Mouse (Mus musculus): Measurements from ENCODE around the gene Slc11a2.
A peak's percentile ranks its signal among the peaks of the same experiment; 100 is the strongest.
"Not testable (repeated sequence)": the region's sequence is repeated elsewhere in the genome, so short reads cannot be mapped to it uniquely, and the experiment has no call there.

The Slc11a2 gene

DNA sequence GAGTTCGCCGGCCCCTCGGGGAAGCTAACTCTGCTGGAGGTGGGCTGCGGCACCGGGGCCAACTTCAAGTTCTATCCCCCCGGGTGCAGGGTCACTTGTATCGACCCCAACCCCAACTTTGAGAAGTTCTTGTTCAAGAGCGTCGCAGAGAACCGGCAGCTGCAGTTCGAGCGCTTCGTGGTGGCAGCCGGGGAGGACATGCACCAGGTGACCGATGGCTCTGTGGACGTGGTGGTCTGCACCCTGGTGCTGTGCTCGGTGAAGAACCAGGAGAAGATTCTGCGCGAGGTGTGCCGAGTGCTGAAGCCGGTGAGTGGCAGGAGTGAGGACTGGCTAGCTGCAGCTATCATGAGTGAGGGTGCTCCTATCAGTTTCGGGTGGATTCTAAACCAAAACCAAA lies 71.5 kb downstream of the Slc11a2 start:
- not testable (repeated sequence) for DNase-seq (ENCODE audit: low read depth, low spot score)

DNA sequence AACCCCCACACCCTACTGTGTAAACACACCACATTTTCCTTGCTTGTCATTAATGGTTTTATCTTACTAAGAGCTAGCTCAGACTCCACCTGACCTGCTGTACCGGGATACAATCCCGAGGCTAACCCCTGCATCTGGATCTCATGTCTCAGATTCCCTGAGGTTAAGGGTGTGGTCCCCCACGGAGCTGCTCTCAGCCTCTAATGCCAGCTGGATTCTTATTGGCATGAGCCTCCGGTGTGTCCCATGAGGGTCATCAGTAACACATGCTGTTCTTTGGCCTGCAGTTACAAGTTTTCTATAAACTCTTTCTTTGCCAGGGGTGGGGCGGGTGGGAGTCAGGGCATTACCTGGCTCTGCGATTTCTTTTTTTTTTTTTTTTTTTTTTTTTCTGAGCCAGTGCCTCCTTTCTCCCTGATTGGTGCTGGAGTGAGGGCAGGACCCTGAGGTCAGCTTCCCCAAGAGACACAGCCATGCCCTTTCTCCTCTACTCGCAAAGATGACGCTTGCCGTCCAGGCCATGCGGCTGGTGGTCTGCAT lies 72.1 kb downstream of the Slc11a2 start, which contains the start of the genes Methig1 and Mettl7a2:
Gene Methig1 (plus strand): TSS at position 439 of the 540 bp plus-strand sequence.
Gene Mettl7a2 (plus strand): TSS at position 490 of the 540 bp plus-strand sequence.
- DNase-seq (ENCODE audit: low read depth, low spot score), result no peak

DNA sequence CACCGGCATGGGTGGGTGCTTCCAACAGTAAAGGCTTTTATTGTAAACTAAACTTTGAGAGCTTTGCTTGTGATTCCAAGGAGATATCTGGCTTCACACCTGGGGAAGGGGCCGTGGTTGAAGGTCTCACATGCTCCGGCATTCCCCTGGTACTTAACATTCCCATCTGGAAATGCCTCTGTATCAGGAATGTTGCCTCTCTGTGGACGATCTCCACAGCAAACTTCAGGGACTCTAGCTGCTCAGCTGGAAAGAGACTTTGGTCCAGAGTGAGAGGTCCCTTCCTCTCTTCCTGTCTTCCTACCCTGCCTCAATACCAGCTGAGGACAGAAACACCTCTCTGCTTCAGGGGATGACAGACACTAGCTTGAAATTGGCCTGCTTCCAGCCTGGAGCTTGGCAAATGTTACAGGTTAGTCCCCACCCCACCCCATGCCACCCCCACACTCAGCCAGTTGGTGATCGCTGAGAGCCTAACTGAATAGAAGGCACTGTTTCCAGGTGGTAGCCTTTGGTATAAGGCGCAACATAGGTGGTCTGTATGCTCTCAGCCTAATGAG lies 73.3 kb downstream of the Slc11a2 start:
- DNase-seq (ENCODE audit: low read depth, low spot score), result no peak

DNA sequence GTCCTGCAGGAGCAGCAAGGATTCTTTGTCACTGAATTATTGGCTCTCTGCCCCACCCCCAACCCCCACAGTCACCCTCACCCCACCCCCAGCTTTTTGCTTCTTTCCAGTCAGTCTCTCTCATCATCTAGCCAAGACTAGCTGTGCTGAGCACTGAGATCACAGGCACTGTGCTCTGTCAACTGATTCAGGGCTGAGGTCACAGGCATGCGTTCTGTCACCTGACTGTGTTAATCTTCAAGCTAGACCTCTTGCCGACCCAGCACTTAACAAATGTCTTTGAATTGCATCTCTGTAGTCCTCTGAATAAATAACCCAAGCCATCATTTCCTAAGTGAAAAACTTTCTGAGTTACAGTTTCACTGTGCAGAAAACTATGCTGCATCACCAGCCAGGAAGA lies 75.4 kb downstream of the Slc11a2 start:
- DNase-seq (ENCODE audit: low read depth, low spot score), result no peak

DNA sequence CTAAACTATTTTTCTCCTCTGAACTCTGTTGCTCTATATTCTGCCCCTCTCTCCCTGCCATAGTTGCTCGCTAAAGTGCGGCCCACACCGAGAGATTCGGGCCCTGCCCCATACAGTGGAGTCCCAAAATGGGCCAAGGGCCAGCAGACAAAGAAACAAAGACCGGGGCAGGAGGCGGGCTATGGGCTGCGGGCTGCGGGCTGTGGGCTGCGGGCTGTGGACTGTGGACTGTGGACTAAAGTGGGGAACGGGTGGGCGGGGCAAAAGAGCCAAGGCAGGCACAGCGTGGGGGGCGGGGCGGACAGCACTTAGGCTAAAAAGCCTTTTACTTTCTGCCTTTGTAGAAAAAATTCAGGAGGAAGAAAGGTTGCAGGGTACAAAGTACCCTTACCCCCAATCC lies 78.1 kb downstream of the Slc11a2 start:
- peak; percentile 68 for DNase-seq (ENCODE audit: low read depth, low spot score)

DNA sequence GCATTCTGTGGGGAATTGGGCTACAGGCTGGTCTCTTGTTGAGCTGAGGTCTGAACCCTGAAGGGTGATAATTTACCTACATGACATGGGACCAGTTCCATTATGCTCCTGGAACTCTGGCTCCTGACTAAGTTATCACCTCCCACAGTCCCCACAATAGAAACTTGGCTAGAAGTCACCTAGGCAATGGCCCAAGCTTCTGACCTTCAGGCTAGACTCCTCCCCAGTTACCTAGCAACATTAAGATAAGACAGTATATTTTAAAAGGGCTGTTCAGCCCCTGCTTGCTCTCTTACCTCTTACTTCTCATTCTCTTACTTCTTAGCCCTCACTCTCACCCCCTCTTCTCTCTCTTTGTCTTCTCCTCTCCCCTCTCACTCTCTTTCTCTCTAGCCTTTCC lies 79.4 kb downstream of the Slc11a2 start:
- DNase-seq (ENCODE audit: low read depth, low spot score), result no peak

DNA sequence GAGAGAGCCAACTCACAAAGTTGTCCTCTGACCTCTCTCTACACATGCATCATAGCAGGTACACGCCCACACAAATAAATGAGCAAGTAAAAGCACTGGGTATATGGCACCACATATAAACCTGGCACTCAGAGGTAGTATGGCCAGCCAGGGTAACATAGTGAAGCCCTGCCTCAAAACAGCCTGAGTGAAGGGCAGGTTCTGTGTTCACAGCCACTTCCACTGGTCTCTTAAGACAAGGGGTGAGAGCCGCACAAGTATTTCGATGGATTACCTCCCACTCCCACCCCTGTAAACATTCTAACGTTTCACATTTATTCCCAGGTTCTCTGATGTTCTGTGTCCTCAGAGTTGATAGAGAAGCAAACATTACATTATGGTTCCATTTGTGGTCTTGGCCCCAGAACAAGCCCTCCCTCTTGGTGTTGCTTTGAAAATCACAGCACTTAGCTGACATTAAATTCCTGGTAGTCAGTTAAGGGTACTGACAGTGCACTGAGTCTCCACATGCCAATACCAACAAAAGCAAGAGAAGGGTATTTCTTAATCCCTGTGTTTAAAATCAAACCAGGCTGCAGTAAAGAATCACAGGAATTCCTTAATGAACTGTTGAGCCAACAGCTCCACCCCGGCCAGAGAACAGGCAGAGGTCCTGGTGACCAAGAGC lies 83.4 kb downstream of the Slc11a2 start:
- not testable (repeated sequence) for DNase-seq (ENCODE audit: low read depth, low spot score)

Data from R1 (cell line).